Mouse (Mus musculus): Measurements from ENCODE around the gene Bmp3. TPM values are rescaled to one million over a fixed set of nuclear protein-coding genes. Genes with fewer than 3 reads are reported as not detected.

The Bmp3 gene
- polyA plus RNA-seq, 1 experiment: not detected

- no peaks in the 10 kb centered on the region for H3K79me2 ChIP-seq (ENCODE audit: control insufficient read depth, insufficient read depth)
- no peaks in the 10 kb centered on the region for H3K36me3 ChIP-seq (ENCODE audit: control insufficient read depth, insufficient read depth)
- TF ChIP-seq FOSL1 (IDR thresholded peaks at IDR 0.05; ENCODE audit: insufficient read depth, low read length, poor library complexity, severe bottlenecking) (no peak), USF1 (IDR thresholded peaks at IDR 0.05; ENCODE audit: low read depth) (no peak), CTCF (IDR thresholded peaks at IDR 0.05; ENCODE audit: control insufficient read depth, insufficient read depth, insufficient read length) (no peak), MYOD1 (IDR thresholded peaks at IDR 0.05; ENCODE audit: control insufficient read depth, insufficient read length, low read depth) (no peak), MAX (IDR thresholded peaks at IDR 0.05) (no peak), MYOG (IDR thresholded peaks at IDR 0.05; ENCODE audit: control insufficient read depth, extremely low read depth, insufficient read length) (no peak), CEBPB (IDR thresholded peaks at IDR 0.05; ENCODE audit: low read depth) (no peak)
- H3K4me3 ChIP-seq (ENCODE audit: insufficient read depth, poor library complexity, severe bottlenecking): no peak overlapping the region
- no peaks in the 10 kb centered on the region for H3K79me3 ChIP-seq (ENCODE audit: low read depth)
- no peak overlapping the region for H3ac ChIP-seq (ENCODE audit: control insufficient read depth, insufficient read length, low read depth)
- H3K27me3 ChIP-seq (ENCODE audit: control insufficient read depth, insufficient read depth, insufficient read length): no peaks in the 10 kb centered on the region
Measured at GRCm38 (mm10) chr5:98815269-98815668, 38.9 kb upstream of the Bmp3 start.

GRCm38 (mm10) chr5:98833760-98834159 lies 20.5 kb upstream of the Bmp3 start:
- H3K4me3 ChIP-seq (ENCODE audit: insufficient read depth, poor library complexity, severe bottlenecking): no peak overlapping the region
- no peak overlapping the region for H3ac ChIP-seq (ENCODE audit: control insufficient read depth, insufficient read length, low read depth)
- no peaks in the 10 kb centered on the region for H3K36me3 ChIP-seq (ENCODE audit: control insufficient read depth, insufficient read depth)
- TF ChIP-seq USF1 (IDR thresholded peaks at IDR 0.05; ENCODE audit: low read depth) (no peak), MYOG (IDR thresholded peaks at IDR 0.05; ENCODE audit: control insufficient read depth, extremely low read depth, insufficient read length) (no peak), CTCF (IDR thresholded peaks at IDR 0.05; ENCODE audit: control insufficient read depth, insufficient read depth, insufficient read length) (no peak), MAX (IDR thresholded peaks at IDR 0.05) (no peak), MYOD1 (IDR thresholded peaks at IDR 0.05; ENCODE audit: control insufficient read depth, insufficient read length, low read depth) (no peak), CEBPB (IDR thresholded peaks at IDR 0.05; ENCODE audit: low read depth) (no peak), FOSL1 (IDR thresholded peaks at IDR 0.05; ENCODE audit: insufficient read depth, low read length, poor library complexity, severe bottlenecking) (no peak)
- no peaks in the 10 kb centered on the region for H3K79me2 ChIP-seq (ENCODE audit: control insufficient read depth, insufficient read depth)
- peaks cover 3% of the 10 kb centered on the region for H3K27me3 ChIP-seq (ENCODE audit: control insufficient read depth, insufficient read depth, insufficient read length)
- no peaks in the 10 kb centered on the region for H3K79me3 ChIP-seq (ENCODE audit: low read depth)

- TF ChIP-seq USF1 (IDR thresholded peaks at IDR 0.05; ENCODE audit: low read depth) (no peak), CTCF (IDR thresholded peaks at IDR 0.05; ENCODE audit: control insufficient read depth, insufficient read depth, insufficient read length) (no peak), MAX (IDR thresholded peaks at IDR 0.05) (no peak), MYOD1 (IDR thresholded peaks at IDR 0.05; ENCODE audit: control insufficient read depth, insufficient read length, low read depth) (no peak), FOSL1 (IDR thresholded peaks at IDR 0.05; ENCODE audit: insufficient read depth, low read length, poor library complexity, severe bottlenecking) (no peak), MYOG (IDR thresholded peaks at IDR 0.05; ENCODE audit: control insufficient read depth, extremely low read depth, insufficient read length) (no peak), CEBPB (IDR thresholded peaks at IDR 0.05; ENCODE audit: low read depth) (no peak)
- Histone ChIP-seq H3K79me3 (ENCODE audit: low read depth) (no peaks in the 10 kb centered on the region), H3K4me3 (ENCODE audit: insufficient read depth, poor library complexity, severe bottlenecking) (no peak overlapping the region), H3K79me2 (ENCODE audit: control insufficient read depth, insufficient read depth) (no peaks in the 10 kb centered on the region), H3K36me3 (ENCODE audit: control insufficient read depth, insufficient read depth) (no peaks in the 10 kb centered on the region), H3ac (ENCODE audit: control insufficient read depth, insufficient read length, low read depth) (no peak overlapping the region), H3K27me3 (ENCODE audit: control insufficient read depth, insufficient read depth, insufficient read length) (peaks cover 6% of the 10 kb centered on the region)
Measured at GRCm38 (mm10) chr5:98834300-98834699, 19.9 kb upstream of the Bmp3 start.

DNA sequence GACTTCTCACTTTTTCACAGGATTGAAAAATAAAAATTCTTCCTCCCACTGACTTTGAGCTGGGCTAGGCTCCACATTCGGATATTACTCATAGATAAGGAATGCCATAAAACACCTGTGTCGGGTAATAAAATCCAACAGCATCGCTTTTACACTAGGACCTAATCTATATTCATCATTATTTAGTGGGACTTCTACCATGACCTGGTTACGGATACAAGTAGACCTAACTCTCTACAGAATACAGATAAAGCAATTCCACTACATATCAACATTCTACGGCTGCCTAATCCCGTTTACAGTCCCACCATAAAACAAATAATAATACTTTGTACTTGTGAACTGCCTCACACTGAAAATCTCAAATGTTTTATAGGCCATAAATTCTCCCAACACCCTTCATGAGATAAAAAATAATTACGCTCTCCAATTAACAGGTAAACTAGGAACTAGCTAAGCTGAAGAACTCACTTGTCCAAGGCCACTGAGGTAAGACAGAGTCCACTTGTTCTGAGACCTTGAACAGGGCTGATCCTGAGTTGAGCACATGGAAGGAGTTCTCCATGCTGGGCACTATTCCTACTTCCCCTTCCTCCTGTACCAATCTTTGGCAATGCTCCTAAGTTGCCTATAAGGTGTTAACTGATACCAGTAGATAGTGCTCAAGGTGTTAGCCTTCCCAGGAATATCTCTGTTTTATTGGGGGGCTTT lies 11.5 kb upstream of the Bmp3 start:
- Histone ChIP-seq H3K79me3 (ENCODE audit: low read depth) (no peaks in the 10 kb centered on the region), H3K27me3 (ENCODE audit: control insufficient read depth, insufficient read depth, insufficient read length) (peaks cover 15% of the 10 kb centered on the region), H3K4me3 (ENCODE audit: insufficient read depth, poor library complexity, severe bottlenecking) (no peak overlapping the region), H3K36me3 (ENCODE audit: control insufficient read depth, insufficient read depth) (no peaks in the 10 kb centered on the region), H3ac (ENCODE audit: control insufficient read depth, insufficient read length, low read depth) (no peak overlapping the region), H3K79me2 (ENCODE audit: control insufficient read depth, insufficient read depth) (no peaks in the 10 kb centered on the region)
- TF ChIP-seq CTCF (IDR thresholded peaks at IDR 0.05; ENCODE audit: control insufficient read depth, insufficient read depth, insufficient read length) (no peak), CEBPB (IDR thresholded peaks at IDR 0.05; ENCODE audit: low read depth) (no peak)

- no peak for TF ChIP-seq FOSL1 (IDR thresholded peaks at IDR 0.05; ENCODE audit: insufficient read depth, low read length, poor library complexity, severe bottlenecking)
- no peak for TF ChIP-seq CEBPB (IDR thresholded peaks at IDR 0.05; ENCODE audit: low read depth)
- no peak for TF ChIP-seq CTCF (IDR thresholded peaks at IDR 0.05; ENCODE audit: control insufficient read depth, insufficient read depth, insufficient read length)
- no peak for TF ChIP-seq USF1 (IDR thresholded peaks at IDR 0.05; ENCODE audit: low read depth)
- TF ChIP-seq MYOD1 (IDR thresholded peaks at IDR 0.05; ENCODE audit: control insufficient read depth, insufficient read length, low read depth): no peak
- TF ChIP-seq MAX (IDR thresholded peaks at IDR 0.05): no peak
- TF ChIP-seq MYOG (IDR thresholded peaks at IDR 0.05; ENCODE audit: control insufficient read depth, extremely low read depth, insufficient read length): no peak
- H3K36me3 ChIP-seq (ENCODE audit: control insufficient read depth, insufficient read depth): no peaks in the 10 kb centered on the region
- no peaks in the 10 kb centered on the region for H3K79me3 ChIP-seq (ENCODE audit: low read depth)
- no peaks in the 10 kb centered on the region for H3K79me2 ChIP-seq (ENCODE audit: control insufficient read depth, insufficient read depth)
- H3ac ChIP-seq (ENCODE audit: control insufficient read depth, insufficient read length, low read depth): no peak overlapping the region
- peaks cover 8% of the 10 kb centered on the region for H3K27me3 ChIP-seq (ENCODE audit: control insufficient read depth, insufficient read depth, insufficient read length)
- no peak overlapping the region for H3K4me3 ChIP-seq (ENCODE audit: insufficient read depth, poor library complexity, severe bottlenecking)
Measured at GRCm38 (mm10) chr5:98844664-98845063, 9.6 kb upstream of the Bmp3 start.

Data from C2C12 (cell line).